Mouse (Mus musculus) G1E-ER4 (cell line): ENCODE data around the gene Tmem39b. TPM values are rescaled to one million over a fixed set of nuclear protein-coding genes. Genes with fewer than 3 reads are reported as not detected.

ENCODE experiments used
- GATA1 ChIP-seq: IDR thresholded peaks from one replicate; pipeline ENCODE4 v1.8.0; 2012; ENCODE audit warnings: low read length, inconsistent platforms
- polyA plus RNA-seq: library from polyadenylated mRNA; stranded (reverse); fragments of >175 nt; gene quantifications from 2 replicates; pipeline ENCODE4 v1.2.3, GENCODE M21; 2012

Gene Tmem39b
- 31.2 and 34.9 TPM in 2 replicates for polyA plus RNA-seq

DNA sequence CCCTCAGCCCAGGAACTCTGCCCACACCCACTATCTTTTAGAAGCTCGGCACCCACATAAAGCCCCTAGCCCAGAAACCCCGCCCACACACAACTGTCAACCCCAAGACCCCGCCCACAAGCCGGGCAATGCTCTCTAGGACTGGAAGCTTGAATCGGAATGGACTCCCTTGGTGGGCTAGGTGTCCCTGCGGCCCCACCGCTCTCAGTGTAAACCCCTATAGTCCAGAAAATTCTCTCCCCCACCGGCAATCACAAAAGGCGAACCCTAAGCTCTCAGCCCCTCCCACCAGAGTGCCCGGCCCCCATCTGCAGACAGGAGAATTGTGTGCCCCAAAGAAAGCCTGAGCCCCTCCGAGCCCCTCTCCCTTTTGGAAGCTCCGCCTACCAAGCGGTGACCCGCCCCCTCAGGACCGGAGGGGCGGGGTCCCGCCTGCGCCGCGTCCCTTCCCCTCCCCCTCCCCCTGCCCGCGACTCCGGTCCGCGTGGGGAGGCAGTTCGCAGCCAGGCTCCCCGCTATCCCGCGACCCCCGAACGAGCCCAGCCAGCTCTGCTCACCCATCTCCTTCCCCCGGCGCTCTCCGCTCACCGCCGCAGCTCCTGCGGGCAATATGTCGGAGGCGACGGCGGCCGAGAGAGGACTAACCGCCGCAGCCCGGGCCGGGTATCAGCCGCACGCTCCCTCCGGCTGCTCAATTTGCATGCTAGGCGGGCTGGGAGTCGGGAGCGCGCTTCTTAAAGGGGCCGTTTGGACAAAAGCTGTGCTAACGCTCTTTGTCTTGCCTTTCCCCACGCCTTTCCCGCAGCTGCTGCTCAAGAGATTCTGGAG is at the start of gene Tmem39b:
Tmem39b (minus strand) TSS at position 681 of the 828 bp plus-strand sequence.
- TF ChIP-seq GATA1: no peak

DNA sequence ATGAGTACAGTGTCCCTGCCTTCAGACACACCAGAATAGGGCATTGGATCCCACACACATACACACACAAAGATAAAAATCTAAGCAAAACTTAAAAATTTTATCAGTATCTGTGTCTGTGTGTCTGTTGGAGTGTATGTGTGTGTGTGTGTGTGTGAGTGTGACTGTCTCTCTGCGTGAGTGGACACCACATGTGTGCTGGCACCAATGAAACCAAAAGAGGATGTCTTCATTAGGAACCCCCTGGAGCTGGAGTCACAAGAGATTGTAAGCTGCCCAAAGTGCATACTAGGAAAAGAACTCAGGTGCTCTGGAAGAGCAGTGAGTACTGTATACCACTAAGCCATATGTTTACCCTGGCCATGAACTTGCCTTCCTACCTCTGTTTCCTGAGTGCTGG is 49.5 kb upstream of the Tmem39b start:
- TF ChIP-seq GATA1: no peak

DNA sequence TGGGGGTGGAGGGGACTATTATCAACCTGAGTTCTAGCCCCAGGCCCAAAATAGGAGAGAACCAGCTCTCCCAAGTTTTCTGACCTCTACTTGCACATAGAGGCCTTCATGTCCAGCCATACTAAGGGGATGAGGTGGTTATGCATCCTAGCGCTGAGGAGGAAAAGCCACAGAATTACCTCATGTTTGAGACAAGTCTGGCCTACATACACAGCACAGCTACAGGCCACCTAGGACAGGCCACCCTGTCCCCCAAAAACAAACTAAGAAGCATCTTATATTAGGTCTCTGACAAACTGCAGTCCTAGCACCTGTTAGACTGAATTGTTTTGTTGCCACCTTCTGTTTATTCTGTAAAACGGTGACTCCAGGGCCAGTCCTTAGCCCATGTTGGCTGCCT is 46.9 kb upstream of the Tmem39b start:
- no peak for TF ChIP-seq GATA1

DNA sequence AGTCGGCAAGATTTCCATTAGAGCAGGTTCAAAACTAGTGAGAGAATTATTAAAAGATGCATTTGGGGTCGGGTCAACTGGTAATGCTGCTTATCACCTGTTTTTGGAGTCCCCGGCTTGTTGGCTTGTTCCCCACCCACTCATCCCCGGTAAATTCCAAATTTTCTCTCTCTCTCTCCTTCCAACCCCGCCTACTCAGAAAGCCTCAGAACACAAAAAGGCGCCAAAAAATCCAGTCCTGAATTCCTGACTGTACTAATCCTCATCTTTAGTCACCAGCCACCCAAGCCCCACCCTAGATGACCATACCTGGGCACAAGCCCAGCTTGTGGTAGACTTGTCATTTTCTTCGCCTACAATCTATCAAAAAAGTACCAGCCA is 46.4 kb upstream of the Tmem39b start:
- no peak for TF ChIP-seq GATA1

DNA sequence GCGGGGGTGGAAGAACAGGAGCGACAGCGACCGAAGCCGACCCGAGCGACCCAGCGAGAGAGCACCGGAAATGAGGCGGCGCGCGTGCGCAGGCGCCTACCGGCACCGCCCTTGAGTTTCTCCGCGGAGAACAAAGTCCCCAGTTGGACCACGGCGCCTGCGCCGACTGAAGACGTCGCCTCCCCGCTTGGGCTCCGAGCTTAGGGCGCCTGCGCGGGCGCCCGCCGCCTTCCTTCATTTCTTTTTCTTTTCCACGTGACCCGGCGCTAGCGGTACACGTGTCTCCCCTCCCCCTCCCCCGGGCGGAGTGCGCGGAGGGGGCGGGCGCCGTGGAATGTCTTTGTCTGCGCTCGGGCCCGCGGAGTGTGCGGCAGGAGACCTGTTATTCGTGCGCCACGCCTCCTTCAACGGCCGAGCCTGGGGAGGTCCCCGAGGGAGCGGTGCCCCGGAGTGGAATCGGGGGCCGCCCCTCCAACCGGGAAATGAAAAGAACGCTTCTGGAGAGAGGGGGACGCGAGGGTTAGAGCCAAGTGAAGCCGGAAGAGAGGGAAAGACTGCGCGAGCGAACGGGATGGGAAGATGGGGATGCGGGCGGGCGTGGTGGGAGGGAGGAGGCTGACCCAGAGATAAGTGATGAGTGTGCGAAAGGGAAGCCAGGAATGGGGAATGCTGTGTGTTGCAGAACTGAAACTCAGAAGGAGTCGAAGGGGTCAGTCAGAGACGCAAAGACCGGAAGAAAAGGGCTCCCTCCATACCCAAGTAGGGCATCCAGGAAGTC is 45.8 kb upstream of the Tmem39b start, which contains the start of gene Khdrbs1:
Khdrbs1 (minus strand) TSS at position 72 of the 778 bp plus-strand sequence.
- TF ChIP-seq GATA1: no peak

DNA sequence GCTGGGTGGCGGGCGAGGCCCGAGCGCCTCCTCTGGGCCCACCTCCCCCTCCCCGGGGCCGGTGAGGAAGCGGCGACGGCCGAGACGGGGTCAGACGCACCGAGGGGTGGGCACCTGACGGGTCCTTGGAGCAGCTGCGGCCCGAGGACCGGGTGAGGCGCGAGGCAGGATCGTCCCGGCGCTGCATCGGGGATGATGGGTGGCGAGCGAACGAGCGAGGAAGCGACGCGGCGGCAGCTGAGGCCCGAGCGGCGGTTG is 45.3 kb upstream of the Tmem39b start:
- TF ChIP-seq GATA1: no peak

DNA sequence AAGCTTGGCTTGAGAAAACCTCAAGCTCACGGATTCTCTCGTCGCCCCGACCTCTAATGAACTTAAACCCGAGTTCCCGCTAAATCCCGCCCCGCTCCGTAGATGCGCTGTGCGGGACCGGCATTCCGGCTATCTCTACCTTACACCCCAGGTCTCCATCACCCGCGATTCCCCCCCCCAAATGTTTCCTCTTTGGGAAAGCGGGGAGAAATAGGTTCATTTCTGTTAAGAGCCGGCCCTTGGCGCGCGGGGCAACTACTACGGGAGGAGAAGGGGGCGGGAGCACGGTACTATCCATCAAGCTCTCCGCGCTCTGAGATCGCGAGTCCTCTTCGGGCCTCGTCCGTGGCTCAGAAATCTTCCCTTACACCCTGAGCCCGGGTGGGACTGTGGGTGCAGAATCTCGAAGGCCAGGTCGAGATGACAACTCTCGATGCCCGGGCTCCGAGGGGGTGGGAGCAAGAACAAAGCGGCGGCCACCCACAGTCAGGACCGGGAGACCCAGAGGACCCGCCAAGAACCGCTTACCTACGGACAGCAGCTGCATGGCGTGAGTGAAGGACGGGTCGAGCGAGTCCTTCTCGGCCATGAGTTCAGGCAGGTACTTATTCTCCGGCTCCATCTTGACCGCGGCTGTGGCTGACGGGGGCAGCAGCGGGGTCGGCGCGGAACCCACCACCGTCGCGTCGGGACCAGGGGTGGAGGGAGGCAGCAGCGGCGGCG is 44.8 kb upstream of the Tmem39b start:
- TF ChIP-seq GATA1: no peak

DNA sequence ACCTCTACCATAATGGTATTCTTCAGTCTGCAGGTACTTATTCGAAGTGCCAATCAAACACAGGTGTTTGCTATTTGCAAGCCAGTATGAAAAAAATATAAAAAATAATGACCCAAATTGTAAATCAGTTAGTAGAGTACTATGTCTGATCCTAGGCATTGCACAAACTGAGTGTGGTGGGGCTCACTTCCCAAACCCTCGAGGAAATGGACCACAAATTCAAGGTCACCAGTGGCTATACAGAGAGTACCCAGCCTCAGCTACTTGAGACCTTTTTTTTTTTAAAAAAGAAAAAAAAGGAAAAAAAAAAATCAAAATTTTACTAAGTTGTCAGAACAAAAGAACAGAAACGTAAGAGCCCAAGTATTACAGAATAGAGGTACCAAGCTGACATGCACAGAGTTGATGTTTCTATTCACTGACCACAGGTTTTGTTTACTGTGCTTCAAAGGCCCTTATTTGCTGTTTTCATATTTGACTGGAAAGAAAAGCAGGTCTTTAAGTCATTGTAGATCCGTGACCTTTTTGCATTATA is 42.5 kb upstream of the Tmem39b start:
- no peak for TF ChIP-seq GATA1

DNA sequence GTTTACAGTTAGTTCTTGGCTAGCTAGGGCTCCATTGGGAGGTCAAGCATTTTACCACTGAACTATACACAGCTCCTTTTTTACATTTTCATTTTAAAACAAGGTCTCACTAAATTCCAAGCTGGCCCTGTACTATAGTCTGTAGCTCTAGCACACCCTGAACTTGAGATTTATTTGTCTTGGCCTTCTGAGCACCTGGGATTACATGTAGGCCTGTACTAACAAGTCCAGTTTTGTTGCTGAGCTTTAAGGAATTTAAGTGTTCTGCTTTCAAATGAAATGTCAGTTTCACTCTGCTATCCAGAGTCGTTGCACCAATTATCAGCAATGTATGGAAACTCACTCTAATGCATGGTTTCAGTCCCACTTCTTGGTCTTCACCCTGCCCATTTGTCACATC is 39.5 kb upstream of the Tmem39b start:
- TF ChIP-seq GATA1: no peak

DNA sequence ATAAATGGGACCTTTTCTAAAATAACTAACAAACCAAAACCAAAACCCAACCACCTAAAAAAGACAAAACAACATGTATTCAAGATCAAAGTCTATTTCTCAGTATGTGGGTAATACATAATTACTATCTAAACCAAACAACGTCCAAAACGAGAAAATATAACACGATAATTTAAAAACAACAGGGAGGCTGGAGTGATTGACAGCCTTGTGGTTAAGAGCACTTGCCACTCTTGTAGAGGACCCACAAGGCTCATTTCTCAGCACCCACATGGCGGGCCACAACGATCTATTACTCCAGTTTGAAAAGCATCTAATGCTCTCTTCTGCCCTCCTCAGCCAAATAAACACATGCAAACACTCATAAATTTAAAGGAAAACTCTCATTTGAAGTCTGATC is 34.8 kb upstream of the Tmem39b start:
- TF ChIP-seq GATA1: no peak

DNA sequence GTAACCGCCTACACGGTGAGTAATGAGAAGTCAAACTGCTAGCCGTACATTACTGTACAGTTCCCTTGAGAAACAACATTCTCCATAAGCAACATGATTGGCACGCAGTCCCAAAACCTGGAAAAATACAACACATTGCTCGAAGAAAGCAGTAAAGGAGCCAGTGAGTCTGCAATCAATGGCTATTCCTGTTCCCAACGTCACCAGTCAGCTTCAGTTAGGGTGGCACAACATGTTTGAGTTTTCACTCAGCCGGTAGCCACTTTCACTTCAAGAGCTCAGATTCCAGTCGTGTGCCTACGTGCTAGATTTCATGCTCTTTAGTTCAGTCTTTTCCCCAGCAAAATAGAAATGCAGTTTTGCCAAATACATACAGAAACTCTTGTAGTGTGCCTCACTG is 19.7 kb upstream of the Tmem39b start:
- TF ChIP-seq GATA1: no peak

DNA sequence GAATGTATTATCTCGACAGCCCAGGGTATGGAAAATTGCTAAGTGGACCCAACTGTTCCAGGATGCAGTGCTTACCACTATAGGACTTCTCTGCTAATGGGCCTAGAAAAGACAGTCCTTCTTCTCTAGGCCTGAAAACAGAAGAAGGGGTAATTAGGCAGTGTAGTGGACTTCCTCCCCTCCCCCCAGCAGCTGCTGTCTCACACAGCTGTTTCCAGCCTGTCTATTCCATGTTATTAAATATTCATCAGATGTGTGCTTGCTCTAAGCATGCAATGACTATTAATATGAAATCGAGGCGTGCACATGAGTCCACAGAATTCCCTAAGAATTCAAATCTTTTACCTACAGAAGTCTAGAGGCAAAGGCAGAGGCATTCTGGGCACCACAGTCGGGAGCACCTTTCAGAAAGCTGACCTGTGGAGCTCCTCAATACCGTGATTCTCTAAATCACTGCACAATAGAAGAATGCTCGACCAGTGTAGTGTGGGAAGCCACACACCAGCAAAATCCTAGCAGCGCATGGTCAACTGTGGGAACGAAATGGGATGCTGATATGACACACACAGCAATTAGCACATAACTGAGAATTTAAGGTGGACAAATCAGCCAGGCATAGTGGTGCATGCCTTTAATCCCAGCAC is 13.0 kb upstream of the Tmem39b start:
- TF ChIP-seq GATA1: no peak

DNA sequence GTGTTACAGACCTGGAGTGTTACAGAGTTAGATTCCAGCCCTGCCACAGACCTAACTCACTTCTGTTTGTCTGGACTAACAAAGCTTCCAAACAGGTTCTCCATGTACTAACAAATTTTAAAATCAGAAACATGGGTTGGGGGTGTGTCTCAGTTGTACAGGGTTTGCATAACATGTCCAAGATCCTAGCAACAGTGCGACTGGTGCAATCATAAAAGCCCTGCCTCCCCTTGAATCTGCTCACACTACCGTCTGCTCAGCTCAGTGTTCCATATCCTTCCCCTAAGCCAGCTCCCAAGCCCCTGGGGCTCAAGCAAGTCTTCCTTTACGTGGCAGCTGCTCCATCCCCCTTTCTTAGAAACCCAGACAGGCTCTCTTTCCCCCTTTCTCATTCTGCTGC is 10.1 kb upstream of the Tmem39b start:
- TF ChIP-seq GATA1: no peak

DNA sequence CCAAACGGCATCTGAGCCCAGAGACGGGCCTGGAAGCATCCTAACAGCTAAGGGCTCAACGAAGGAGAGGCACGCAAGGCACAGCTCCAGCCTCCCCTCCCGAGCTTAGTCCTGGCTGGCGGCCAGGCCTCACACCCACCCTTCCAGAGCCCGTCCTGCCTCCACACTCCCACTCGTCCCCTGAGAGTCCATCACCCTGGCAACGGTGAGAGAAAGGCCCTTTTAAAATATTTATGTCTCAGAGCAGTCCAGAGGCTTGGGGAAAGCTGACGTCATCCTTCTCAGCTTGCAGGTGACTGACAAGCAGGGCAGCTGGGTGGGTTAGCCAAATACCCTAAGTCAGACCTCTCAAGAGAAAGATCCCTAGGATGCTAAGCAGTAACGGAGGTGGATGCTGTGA is 5.8 kb upstream of the Tmem39b start:
- no peak for TF ChIP-seq GATA1
